Mouse (Mus musculus) T-cell, adult 2 months (primary cell): ENCODE measurements around the gene Uba2.
"Not testable (repeated sequence)": the region's sequence is repeated elsewhere in the genome, so short reads cannot be mapped to it uniquely, and the experiment has no call there.

Experiments
- DNase-seq: peaks from one replicate; pipeline ENCODE4 v3.0.0; 2022; ENCODE audit warnings: low spot score

Uba2 gene

GRCm38 (mm10) chr7:34166850-34167249 is 2.5 kb downstream of the Uba2 start:
- DNase-seq: peak; percentile 43

GRCm38 (mm10) chr7:34165999-34166398 is 3.4 kb downstream of the Uba2 start:
- DNase-seq: no peak

- no peak for DNase-seq
These were observed 4.7 kb downstream of the Uba2 start for GRCm38 (mm10) chr7:34164671-34165070.

GRCm38 (mm10) chr7:34159167-34159566 is 10.2 kb downstream of the Uba2 start:
- no peak for DNase-seq

- no peak for DNase-seq
These were observed 11.4 kb downstream of the Uba2 start for GRCm38 (mm10) chr7:34157994-34158393.

- no peak for DNase-seq
These were observed 22.2 kb downstream of the Uba2 start for GRCm38 (mm10) chr7:34147193-34147592.

- DNase-seq: no peak
These were observed 28.3 kb downstream of the Uba2 start for GRCm38 (mm10) chr7:34141123-34141522.

- no peak for DNase-seq
These were observed 29.9 kb downstream of the Uba2 start for GRCm38 (mm10) chr7:34139493-34139892.

GRCm38 (mm10) chr7:34134336-34134735 is 35.1 kb downstream of the Uba2 start:
- no peak for DNase-seq

- no peak for DNase-seq
These were observed 36.2 kb downstream of the Uba2 start, which contains the start of gene Wtip for GRCm38 (mm10) chr7:34133117-34133762. Gene Wtip (minus strand): TSS chr7:34133268.

- DNase-seq: no peak
These were observed 36.9 kb downstream of the Uba2 start for GRCm38 (mm10) chr7:34132355-34133079.

GRCm38 (mm10) chr7:34131959-34132354 is 37.4 kb downstream of the Uba2 start:
- no peak for DNase-seq

GRCm38 (mm10) chr7:34131118-34131517 is 38.3 kb downstream of the Uba2 start:
- no peak for DNase-seq

- DNase-seq: no peak
These were observed 43.1 kb downstream of the Uba2 start for GRCm38 (mm10) chr7:34126291-34126690.

GRCm38 (mm10) chr7:34125346-34125745 is 44.1 kb downstream of the Uba2 start:
- DNase-seq: no peak

- no peak for DNase-seq
These were observed 46.2 kb downstream of the Uba2 start for GRCm38 (mm10) chr7:34122987-34123720.

- DNase-seq: not testable (repeated sequence)
These were observed 48.8 kb downstream of the Uba2 start for GRCm38 (mm10) chr7:34120636-34121035.

- no peak for DNase-seq
These were observed 52.8 kb downstream of the Uba2 start for GRCm38 (mm10) chr7:34116601-34117000.

- DNase-seq: no peak
These were observed 60.2 kb downstream of the Uba2 start for GRCm38 (mm10) chr7:34109190-34109589.

GRCm38 (mm10) chr7:34101276-34101675 is 68.1 kb downstream of the Uba2 start:
- no peak for DNase-seq

- no peak for DNase-seq
These were observed 69.4 kb downstream of the Uba2 start for GRCm38 (mm10) chr7:34100002-34100401.

GRCm38 (mm10) chr7:34094911-34095481 is 74.4 kb downstream of the Uba2 start, which contains the start of gene Scgb1b30:
Gene Scgb1b30 (plus strand): TSS chr7:34095431.
- no peak for DNase-seq
